Mouse (Mus musculus): ENCODE measurements at regions not wholly inside any gene's neighbourhood (a gene's known extent, or its start where the extent isn't known, plus 50 kb on each side); places are given as distances from the start of the nearest gene placed in this dataset.
"Not testable (repeated sequence)": the region's sequence is repeated elsewhere in the genome, so short reads cannot be mapped to it uniquely, and the experiment has no call there.

DNA sequence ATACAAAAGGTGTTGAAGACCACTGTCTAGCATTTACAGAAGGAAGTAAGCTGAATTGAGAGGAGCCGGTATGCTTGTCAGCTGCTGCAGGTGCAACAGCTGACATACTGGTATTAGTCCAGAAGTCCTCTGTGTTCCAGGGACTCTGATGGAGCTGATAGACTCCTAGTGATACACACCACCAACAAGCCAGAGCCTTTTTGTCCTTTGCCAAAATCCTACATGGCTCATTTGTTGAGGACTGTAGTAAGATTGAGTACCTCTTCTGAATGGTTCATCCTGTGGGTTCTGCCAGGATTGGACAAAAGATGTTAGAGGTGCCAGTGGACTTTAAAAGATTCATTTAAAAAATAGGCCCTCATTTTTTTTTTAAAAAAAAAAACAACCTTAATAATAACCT, 129.4 kb upstream of the Tmem185a start:
- no peaks in the 10 kb centered on the region for H3K4me1 ChIP-seq
- H3K36me3 ChIP-seq (ENCODE audit: poor library complexity, severe bottlenecking), result no peaks in the 10 kb centered on the region
- H3K27ac ChIP-seq, result no peak overlapping the region
- H3K9ac ChIP-seq, result no peak overlapping the region
- 65% methylated on average over 1 of the region's 1 CpGs for WGBS
- ATAC-seq, result no peak
- H3K4me2 ChIP-seq, result no peak overlapping the region
- H3K9me3 ChIP-seq (replicated peaks), result no peaks in the 10 kb centered on the region
- no peak overlapping the region for H3K4me3 ChIP-seq
- no peaks in the 10 kb centered on the region for H3K27me3 ChIP-seq

DNA sequence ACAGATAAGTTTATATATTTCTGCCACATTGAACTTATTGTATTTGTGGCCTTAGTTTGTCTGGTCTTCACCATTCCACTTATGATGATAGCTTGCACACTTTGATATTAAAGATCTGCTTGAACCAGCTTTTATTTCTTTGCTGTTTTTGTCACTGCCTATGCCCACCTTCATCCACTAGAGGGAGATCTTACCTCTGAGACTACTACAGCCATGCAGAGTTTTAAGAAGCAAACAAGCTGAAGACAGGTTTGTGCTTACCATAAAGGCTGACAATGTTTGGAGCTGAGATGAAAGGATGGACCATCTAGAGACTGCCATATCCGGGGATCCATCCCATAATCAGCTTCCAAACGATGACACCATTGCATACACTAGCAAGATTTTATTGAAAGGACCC, 105.4 kb upstream of the Tmem185a start:
- H3K4me3 ChIP-seq, result not testable (repeated sequence)

DNA sequence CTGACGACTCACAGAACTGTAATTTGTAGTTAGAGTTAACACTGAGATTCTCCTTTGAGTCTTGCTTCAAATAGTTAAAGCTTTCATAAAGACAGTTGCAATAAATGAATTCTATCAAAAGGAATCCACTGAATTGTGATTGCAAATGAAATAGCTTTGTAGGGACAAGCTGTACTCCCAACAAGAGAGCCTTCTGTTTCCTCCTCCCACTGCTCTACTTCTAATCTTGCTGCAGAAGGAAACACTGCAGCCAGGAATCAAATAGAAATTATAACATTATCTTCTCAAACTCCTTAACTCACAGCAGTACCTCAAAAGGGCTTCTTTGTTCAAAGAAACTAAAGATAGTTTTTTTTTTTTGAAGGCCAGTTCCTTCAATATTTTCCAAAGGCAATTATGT, 103.2 kb upstream of the Tmem185a start:
- Histone ChIP-seq H3K9me3 (replicated peaks) (no peaks in the 10 kb centered on the region), H3K4me3 (no peak overlapping the region), H3K4me2 (no peak overlapping the region), H3K36me3 (ENCODE audit: poor library complexity, severe bottlenecking) (no peaks in the 10 kb centered on the region), H3K27ac (no peak overlapping the region), H3K4me1 (no peaks in the 10 kb centered on the region), H3K27me3 (no peaks in the 10 kb centered on the region), H3K9ac (no peak overlapping the region)
- no peak for ATAC-seq
- 69% methylated on average over 1 of the region's 1 CpGs for WGBS

More for the DNA sequence above, 105.4 kb upstream of the Tmem185a start:
- peak; percentile 53 for ATAC-seq
- H3K36me3 ChIP-seq (ENCODE audit: poor library complexity, severe bottlenecking); H3K27ac ChIP-seq; H3K9ac ChIP-seq; H3K4me2 ChIP-seq; H3K4me1 ChIP-seq; H3K27me3 ChIP-seq; H3K9me3 ChIP-seq (replicated peaks): not testable (repeated sequence)
- WGBS, result 22% methylated on average over 2 of the region's 2 CpGs

DNA sequence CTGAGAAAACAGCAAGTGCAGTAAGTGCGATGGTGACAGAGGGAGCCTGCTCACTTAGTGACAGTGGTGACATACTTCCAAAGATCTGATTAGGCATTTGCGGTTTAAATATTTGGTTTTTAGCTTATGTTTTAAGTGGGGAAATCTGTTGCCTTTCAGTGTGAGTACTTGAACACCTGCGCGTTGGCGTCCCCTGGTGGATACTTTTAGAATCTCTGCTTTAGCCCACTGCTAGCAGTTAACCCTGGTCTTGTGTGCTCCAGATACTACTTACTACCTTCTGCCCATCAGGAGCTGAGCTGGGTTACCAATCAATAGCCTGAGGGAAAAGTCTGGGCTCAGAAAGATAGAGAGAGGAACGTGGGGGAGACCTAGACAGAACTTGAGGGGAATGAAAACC, 97.3 kb upstream of the Tmem185a start:
- not testable (repeated sequence) for H3K4me3 ChIP-seq; H3K9ac ChIP-seq; H3K27ac ChIP-seq; H3K9me3 ChIP-seq (replicated peaks); ATAC-seq; H3K4me2 ChIP-seq; H3K4me1 ChIP-seq; H3K27me3 ChIP-seq; H3K36me3 ChIP-seq (ENCODE audit: poor library complexity, severe bottlenecking)
- WGBS, result 18% methylated on average over 2 of the region's 6 CpGs

DNA sequence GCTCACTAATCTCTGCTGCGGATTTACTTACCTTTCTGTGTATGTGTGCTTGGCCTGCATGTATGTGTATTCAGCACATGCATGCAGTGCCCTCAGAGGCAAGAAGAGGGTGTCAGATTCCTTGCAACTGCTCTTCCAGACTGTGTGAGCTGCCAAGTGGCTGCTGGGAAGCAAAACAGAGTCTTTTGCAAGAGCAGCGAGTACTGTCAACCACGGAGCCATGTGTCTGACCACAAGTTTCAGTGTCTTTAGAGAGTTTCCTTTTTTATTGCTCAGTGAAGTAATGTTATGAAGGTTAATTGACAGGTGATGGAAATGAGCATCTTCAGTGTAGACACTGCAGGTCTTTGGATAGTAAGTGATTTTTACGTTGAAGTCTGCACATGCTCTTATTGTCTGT, 93.6 kb upstream of the Tmem185a start:
- H3K27ac ChIP-seq; H3K4me3 ChIP-seq; H3K4me2 ChIP-seq; H3K27me3 ChIP-seq; H3K9ac ChIP-seq; H3K9me3 ChIP-seq (replicated peaks); H3K4me1 ChIP-seq; ATAC-seq; H3K36me3 ChIP-seq (ENCODE audit: poor library complexity, severe bottlenecking): not testable (repeated sequence)
- 83% methylated on average over 3 of the region's 4 CpGs for WGBS

DNA sequence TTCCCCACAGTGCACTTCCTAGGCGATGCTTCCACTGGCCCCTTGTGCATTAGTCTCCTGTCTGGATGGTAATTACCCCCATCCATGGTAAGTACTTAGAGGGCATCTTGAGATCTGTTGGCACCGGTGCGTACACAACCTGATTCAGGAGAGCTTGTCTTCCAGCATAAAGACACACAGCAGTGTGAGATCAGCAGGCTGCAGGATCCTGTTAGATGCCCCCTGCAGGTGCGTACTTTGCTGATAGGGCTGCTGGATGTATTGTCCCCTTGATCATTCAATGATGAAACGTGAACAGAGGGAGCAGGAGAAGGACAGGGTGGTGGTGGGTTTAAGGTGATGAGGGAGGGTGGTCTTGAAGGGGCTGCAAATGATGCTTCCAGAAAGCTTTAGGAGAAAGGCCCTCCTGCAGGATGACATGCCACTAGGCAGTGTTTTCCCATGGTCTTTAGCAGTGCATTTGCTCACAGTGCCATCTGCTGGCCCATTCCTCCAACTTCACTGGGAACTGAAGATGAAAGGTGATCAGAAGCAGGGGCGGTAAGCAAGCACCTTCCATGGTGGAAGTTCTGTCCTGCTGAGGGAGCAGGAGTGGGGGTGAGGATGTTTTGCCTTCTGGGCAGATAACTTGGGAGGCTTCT, 92.5 kb upstream of the Tmem185a start:
- H3K9me3 ChIP-seq (replicated peaks); H3K4me1 ChIP-seq; H3K27me3 ChIP-seq; H3K9ac ChIP-seq; H3K4me3 ChIP-seq; H3K27ac ChIP-seq; H3K4me2 ChIP-seq; H3K36me3 ChIP-seq (ENCODE audit: poor library complexity, severe bottlenecking): not testable (repeated sequence)
- peak; percentile 88 for ATAC-seq
- WGBS, result 58% methylated on average over 5 of the region's 6 CpGs
